In the genomic region with DNA sequence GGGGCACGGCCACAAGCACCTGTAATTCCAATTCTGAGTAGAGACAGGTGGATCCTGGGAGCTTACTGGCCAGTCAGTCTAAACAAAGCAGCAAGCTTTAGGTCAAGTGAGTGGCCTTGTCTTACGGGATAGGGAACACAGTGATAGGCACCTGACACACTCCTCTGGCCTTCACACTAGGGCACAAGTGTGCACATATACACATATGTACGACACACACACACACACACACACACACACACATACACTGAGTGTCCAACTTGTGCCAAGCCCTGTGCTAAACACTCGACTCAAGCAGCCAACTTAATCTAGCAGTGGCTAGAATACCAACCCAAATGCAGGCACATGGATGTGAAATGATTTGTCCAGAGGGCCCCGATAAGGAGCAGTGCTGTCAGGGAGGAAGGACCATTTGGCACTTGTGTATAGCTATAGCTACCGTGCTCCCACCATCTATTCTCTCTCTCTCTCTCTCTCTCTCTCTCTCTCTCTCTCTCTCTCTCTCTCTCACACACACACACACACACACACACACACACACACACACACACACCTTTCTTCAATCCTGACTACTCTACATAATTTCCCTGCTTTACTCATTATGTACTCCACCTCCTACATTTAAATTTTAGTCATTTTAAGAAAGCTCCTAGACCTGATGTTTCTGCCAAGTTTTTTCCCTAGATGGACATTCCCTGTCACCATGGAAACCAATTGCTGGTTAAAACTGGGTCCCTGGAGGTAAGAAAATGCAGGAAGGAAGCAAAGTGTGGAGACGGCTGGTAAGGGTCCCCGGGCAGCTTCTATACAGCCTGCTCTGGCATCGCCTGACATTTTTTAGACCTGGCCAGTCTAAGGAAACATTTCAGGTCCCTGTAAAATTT, we compare ENCODE assay signal across 18 mouse cellular contexts.
DNase-seq lines count a peak whose midpoint lies in the region; ATAC-seq lines count a peak whose summit lies in the region.
"Had no signal": no experiment of that assay in that cellular context is flagged by ENCODE, and none has a peak within 500 bp of the region (broad histone marks: within the 10 kb centered on the region; RNA-seq: fewer than 3 reads in every experiment).

No protein-coding gene starts in this region.

- no peak overlapping the region for H3K9ac ChIP-seq in embryonic facial prominence, embryonic 11.5 days (replicated peaks; ENCODE audit: low read length)
- H3K9ac ChIP-seq in hindbrain, embryonic 14.5 days: no peak overlapping the region
- H3K9ac ChIP-seq: embryonic facial prominence, embryonic 12.5 days; heart, embryonic 13.5 days; liver, embryonic 14.5 days had no signal

- no peaks in the 10 kb centered on the region for H3K36me3 ChIP-seq in embryonic facial prominence, embryonic 11.5 days (replicated peaks; ENCODE audit: control insufficient read depth, insufficient read depth, low read depth, low read length)
- H3K36me3 ChIP-seq in embryonic facial prominence, embryonic 10.5 days (replicated peaks): no peaks in the 10 kb centered on the region
- H3K36me3 ChIP-seq in hindbrain, embryonic 14.5 days (replicated peaks; ENCODE audit: control insufficient read depth, insufficient read depth): no peaks in the 10 kb centered on the region
- H3K36me3 ChIP-seq in hindbrain, embryonic 10.5 days: no peaks in the 10 kb centered on the region
- H3K36me3 ChIP-seq: embryonic facial prominence, embryonic 12.5 days; heart, embryonic 13.5 days had no signal

- no peak overlapping the region for H3K27ac ChIP-seq in embryonic facial prominence, embryonic 11.5 days (replicated peaks; ENCODE audit: low read depth, low read length)
- no peak overlapping the region for H3K27ac ChIP-seq in embryonic facial prominence, embryonic 10.5 days (replicated peaks)
- peak overlapping the region; percentile 36; the same call in 1 of the 2 replicates for H3K27ac ChIP-seq in hindbrain, embryonic 14.5 days
- H3K27ac ChIP-seq in hindbrain, embryonic 10.5 days: no peak overlapping the region
- H3K27ac ChIP-seq: liver, embryonic 14.5 days; stomach, postnatal 0 days had no signal

- ATAC-seq in embryonic facial prominence, embryonic 11.5 days (replicated peaks; ENCODE audit: insufficient number of reproducible peaks, low FRiP score, low TSS enrichment, low read depth): no peak
- peak; percentile 47; the same call in 1 of the 2 replicates for ATAC-seq in hindbrain, embryonic 14.5 days (ENCODE audit: low FRiP score)

- DNase-seq in embryonic facial prominence, embryonic 11.5 days (ENCODE audit: low spot score): peak; percentile 33
- no peak for DNase-seq in embryonic facial prominence, embryonic 10.5 days (ENCODE audit: low spot score)
- DNase-seq in hindbrain, embryonic 14.5 days (ENCODE audit: low spot score): peak; percentile 68
- no peak for DNase-seq in hindbrain, embryonic 10.5 days (ENCODE audit: low spot score)
- DNase-seq in right cerebral cortex, adult 18-20 months: peak; percentile 30
- DNase-seq in right cerebral cortex, postnatal 36 days (ENCODE audit: low spot score in 2 of 2): no peak
- DNase-seq in embryo, embryonic 9.5 days (ENCODE audit: extremely low spot score): no peak
- DNase-seq in gastrocnemius, adult 8-10 months (ENCODE audit: low spot score in 2 of 2): no peak
- DNase-seq: adrenal gland, postnatal 10 days; cerebellum, postnatal 10 days; gastrocnemius, postnatal 25 days; kidney, adult 11 months; left cerebral cortex, postnatal 4 days; thymus, postnatal 25 days had no signal

- H3K4me2 ChIP-seq in embryonic facial prominence, embryonic 11.5 days (ENCODE audit: low read depth, low read length): no peak overlapping the region
- no peak overlapping the region for H3K4me2 ChIP-seq in hindbrain, embryonic 14.5 days (replicated peaks)
- H3K4me2 ChIP-seq: embryonic facial prominence, embryonic 12.5 days had no signal

- H3K9me3 ChIP-seq in embryonic facial prominence, embryonic 11.5 days (replicated peaks; ENCODE audit: control insufficient read depth, low read length): no peaks in the 10 kb centered on the region
- no peaks in the 10 kb centered on the region for H3K9me3 ChIP-seq in embryonic facial prominence, embryonic 10.5 days
- no peaks in the 10 kb centered on the region for H3K9me3 ChIP-seq in hindbrain, embryonic 14.5 days (ENCODE audit: control insufficient read depth, low read length)
- no peaks in the 10 kb centered on the region for H3K9me3 ChIP-seq in hindbrain, embryonic 10.5 days
- H3K9me3 ChIP-seq: embryonic facial prominence, embryonic 12.5 days; heart, embryonic 13.5 days had no signal

- H3K27me3 ChIP-seq in embryonic facial prominence, embryonic 11.5 days (ENCODE audit: control insufficient read depth, insufficient read depth, low read length): no peaks in the 10 kb centered on the region
- H3K27me3 ChIP-seq in embryonic facial prominence, embryonic 10.5 days (replicated peaks; ENCODE audit: low read depth, poor library complexity, severe bottlenecking): no peaks in the 10 kb centered on the region
- H3K27me3 ChIP-seq in hindbrain, embryonic 14.5 days (ENCODE audit: control insufficient read depth, insufficient read depth, low read length): no peaks in the 10 kb centered on the region
- H3K27me3 ChIP-seq in hindbrain, embryonic 10.5 days (ENCODE audit: insufficient read depth, poor library complexity, severe bottlenecking): no peaks in the 10 kb centered on the region
- H3K27me3 ChIP-seq: embryonic facial prominence, embryonic 12.5 days; heart, embryonic 13.5 days had no signal

- WGBS in embryonic facial prominence, embryonic 11.5 days: 59% methylated on average over 9 of the region's 9 CpGs
- WGBS in embryonic facial prominence, embryonic 10.5 days: 74% methylated on average over 9 of the region's 9 CpGs
- WGBS in hindbrain, embryonic 14.5 days: 67% methylated on average over 9 of the region's 9 CpGs
- 83% methylated on average over 9 of the region's 9 CpGs for whole genome bisulfite sequencing in hindbrain, embryonic 10.5 days

- no peak overlapping the region for H3K4me3 ChIP-seq in embryonic facial prominence, embryonic 11.5 days (ENCODE audit: low read depth, low read length)
- no peak overlapping the region for H3K4me3 ChIP-seq in embryonic facial prominence, embryonic 10.5 days
- no peak overlapping the region for H3K4me3 ChIP-seq in hindbrain, embryonic 14.5 days (replicated peaks; ENCODE audit: low read length)
- H3K4me3 ChIP-seq in hindbrain, embryonic 10.5 days: no peak overlapping the region
- H3K4me3 ChIP-seq: embryonic facial prominence, embryonic 12.5 days; heart, embryonic 13.5 days had no signal

- H3K4me1 ChIP-seq in embryonic facial prominence, embryonic 11.5 days (ENCODE audit: control insufficient read depth, insufficient read depth, low read length): no peaks in the 10 kb centered on the region
- H3K4me1 ChIP-seq in embryonic facial prominence, embryonic 10.5 days: peaks cover 13% of the 10 kb centered on the region
- peaks cover 13% of the 10 kb centered on the region for H3K4me1 ChIP-seq in hindbrain, embryonic 14.5 days (replicated peaks; ENCODE audit: control insufficient read depth, insufficient read depth, low read length)
- peaks cover 7% of the 10 kb centered on the region for H3K4me1 ChIP-seq in hindbrain, embryonic 10.5 days (replicated peaks)

Comparison
In these comparisons a context has a peak if more than half of its experiments do, and no peak if none do; other contexts are left out.
1. DNase-seq: peak in embryonic facial prominence, embryonic 11.5 days (single experiment), hindbrain, embryonic 14.5 days (single experiment) and right cerebral cortex, adult 18-20 months (single experiment); none in embryonic facial prominence, embryonic 10.5 days (single experiment), hindbrain, embryonic 10.5 days (single experiment), right cerebral cortex, postnatal 36 days (0 of 2), embryo, embryonic 9.5 days (single experiment) and gastrocnemius, adult 8-10 months (0 of 2).